Mouse (Mus musculus) heart, adult 10 weeks (tissue): ENCODE measurements around the gene Epm2a. TPM values are rescaled to one million over a fixed set of nuclear protein-coding genes. Genes with fewer than 3 reads are reported as not detected.

Experiments used
- polyA plus RNA-seq: library from polyadenylated mRNA; stranded (reverse); fragments of 350-450 nt; fragmentation: Illumina TruSeq; extraction: RNeasy Lipid Tissue Mini Kit (QIAGEN cat#74804); gene quantifications from one replicate; pipeline ENCODE4 v1.2.3, GENCODE M21; 2014; ENCODE audit warnings: low read depth, low replicate concordance

The Epm2a gene
- polyA plus RNA-seq, result 27.6 TPM

DNA sequence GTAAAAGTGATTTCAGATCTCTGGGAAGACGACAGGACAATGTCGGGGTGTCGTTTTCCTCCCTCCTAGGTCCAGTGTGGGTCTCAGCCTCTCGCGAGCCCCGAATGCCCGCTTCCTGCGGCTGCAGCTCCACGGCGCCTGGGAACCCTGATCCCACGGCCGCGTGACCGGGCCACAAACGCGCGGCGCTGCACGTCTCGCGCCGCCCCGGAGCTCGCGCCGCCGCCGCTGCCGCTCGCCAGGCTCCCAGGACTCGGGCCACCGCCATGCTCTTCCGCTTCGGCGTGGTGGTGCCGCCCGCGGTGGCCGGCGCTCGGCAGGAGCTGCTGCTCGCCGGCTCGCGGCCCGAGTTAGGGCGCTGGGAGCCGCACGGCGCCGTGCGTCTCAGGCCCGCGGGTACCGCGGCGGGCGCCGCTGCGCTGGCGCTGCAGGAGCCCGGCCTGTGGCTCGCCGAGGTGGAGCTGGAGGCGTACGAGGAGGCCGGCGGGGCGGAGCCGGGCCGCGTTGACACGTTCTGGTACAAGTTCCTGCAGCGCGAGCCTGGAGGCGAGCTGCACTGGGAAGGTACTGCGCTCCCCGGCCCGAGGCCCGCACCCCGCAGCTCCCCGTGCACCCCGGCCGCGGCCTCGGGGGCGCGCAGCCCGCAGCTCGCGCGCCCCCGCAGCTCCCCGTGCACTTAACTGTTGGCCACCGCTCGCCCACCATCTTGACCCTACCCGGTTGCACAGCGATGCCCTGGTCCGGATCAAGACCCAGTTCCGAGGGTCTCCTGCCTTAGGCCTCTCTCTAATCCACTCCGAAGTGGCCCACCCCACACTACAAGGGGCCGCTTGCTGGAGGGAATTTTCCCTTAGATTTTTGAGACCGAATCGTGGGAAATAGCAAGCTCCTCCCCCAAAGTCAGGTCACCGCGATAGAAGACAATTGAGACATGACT is at the start of gene Epm2a:
Epm2a (plus strand) TSS at position 200 of the 937 bp plus-strand sequence.

Other genes starting within 250 kb of the Epm2a start
- gene Shprh, start 194.0 kb upstream of the Epm2a start, polyA plus RNA-seq, result 6.7 TPM
- 18.5 TPM for gene Fbxo30, start 62.1 kb upstream of the Epm2a start, polyA plus RNA-seq